Mouse (Mus musculus) lung, adult 2 months (tissue): Measurements from ENCODE around the gene Nrf1.

Experiments used
- CTCF ChIP-seq: fragments of 200-500 bp; IDR thresholded peaks from 2 replicates; pipeline ENCODE4 v1.5.1; 2011; ENCODE audit warnings: mild to moderate bottlenecking, low read length, control low read depth; ENCODE audit not compliant: insufficient read depth
- POLR2A ChIP-seq: fragments of 200-500 bp; IDR thresholded peaks from 2 replicates; pipeline ENCODE4 v1.6.1; 2011; ENCODE audit warnings: low read depth, mild to moderate bottlenecking, control low read depth, low read length, borderline replicate concordance; ENCODE audit errors: extremely low read depth

- no peak for TF ChIP-seq POLR2A
- no peak for TF ChIP-seq CTCF
Observed at GRCm38 (mm10) chr6:30183624-30184023, 135.8 kb downstream of the Nrf1 start.
